Mouse (Mus musculus) spleen, adult 2 months (tissue): ENCODE data around the gene Ptpn12. TPM values are rescaled to one million over a fixed set of nuclear protein-coding genes. Genes with fewer than 3 reads are reported as not detected.

ENCODE experiments used
- DNase-seq, 2 experiments: peaks; one replicate each; pipeline versions ENCODE4 v3.0.0 to v3.0.0-alpha.2; 2012 to 2021; ENCODE audit warnings: low spot score in 2 of 2, low read depth in 1 of 2
- H3K27ac ChIP-seq: fragments of 200-500 bp; 2 replicates; pipeline ENCODE4 v1.5.1; 2012; ENCODE audit warnings: low read length, inconsistent platforms; ENCODE audit not compliant: insufficient read depth
- H3K27me3 ChIP-seq: fragments of 200-500 bp; 2 replicates; pipeline ENCODE4 v1.6.1; 2012; ENCODE audit warnings: mild to moderate bottlenecking, moderate library complexity, low read length, inconsistent platforms; ENCODE audit not compliant: control insufficient read depth, insufficient read depth
- H3K36me3 ChIP-seq: fragments of 200-500 bp; 2 replicates; pipeline ENCODE4 v1.6.1; 2012; ENCODE audit warnings: mild to moderate bottlenecking, low read length, inconsistent platforms; ENCODE audit not compliant: control insufficient read depth, insufficient read depth
- H3K4me1 ChIP-seq: fragments of 200-500 bp; 2 replicates; pipeline ENCODE4 v1.6.1; 2011; ENCODE audit warnings: inconsistent platforms; ENCODE audit not compliant: control insufficient read depth, insufficient read depth, insufficient read length
- H3K4me3 ChIP-seq: fragments of 200-500 bp; 2 replicates; pipeline ENCODE4 v1.5.1; 2011; ENCODE audit warnings: mild to moderate bottlenecking, inconsistent platforms; ENCODE audit not compliant: insufficient read depth, insufficient read length; ENCODE audit errors: extremely low read depth
- CTCF ChIP-seq: fragments of 200-500 bp; IDR thresholded peaks from 2 replicates; pipeline ENCODE4 v1.5.1; 2011; ENCODE audit warnings: mild to moderate bottlenecking, inconsistent platforms; ENCODE audit not compliant: insufficient read depth, insufficient read length, insufficient replicate concordance; ENCODE audit errors: extremely low read depth
- POLR2A ChIP-seq: fragments of 200-500 bp; IDR thresholded peaks from 2 replicates; pipeline ENCODE4 v1.6.1; 2011; ENCODE audit warnings: low read depth, low read length, inconsistent platforms
- WGBS: fragments of 180-500 bp; shearing (Covaris S2); methylation state at CpG from one replicate; pipeline ENCODE4 v1.1.7; 2018; 5-methylcytosine and 5-hydroxymethylcytosine counted together
- polyA plus RNA-seq: library from polyadenylated mRNA; depleted of rRNA; stranded (reverse); fragments of >200 nt; gene quantifications from 2 replicates; pipeline ENCODE4 v1.2.3, GENCODE M21; 2012

Gene Ptpn12
- polyA plus RNA-seq, 1 experiment: 23.2 TPM

GRCm38 (mm10) chr5:21053571-21054307, 2.0 kb downstream of the Ptpn12 start:
- no peak for TF ChIP-seq CTCF
- no peaks in the 10 kb centered on the region for H3K27me3 ChIP-seq
- WGBS: 54% methylated on average over 3 of the region's 3 CpGs
- H3K4me3 ChIP-seq: no peak overlapping the region; the same call in 1 of the 2 replicates
- peak overlapping the region; percentile 51; the same call in 1 of the 2 replicates for H3K27ac ChIP-seq
- DNase-seq: no peak
- H3K36me3 ChIP-seq: no peaks in the 10 kb centered on the region
- peaks cover 8% of the 10 kb centered on the region for H3K4me1 ChIP-seq

GRCm38 (mm10) chr5:21052521-21052920, 3.2 kb downstream of the Ptpn12 start:
- TF ChIP-seq CTCF: no peak
- TF ChIP-seq POLR2A: no peak
- Histone ChIP-seq H3K4me1 (peaks cover 8% of the 10 kb centered on the region), H3K36me3 (no peaks in the 10 kb centered on the region), H3K27me3 (no peaks in the 10 kb centered on the region), H3K27ac (no peak overlapping the region), H3K4me3 (no peak overlapping the region)
- DNase-seq: no peak
- WGBS: 100% methylated on average over 1 of the region's 1 CpGs

- no peaks in the 10 kb centered on the region for H3K27me3 ChIP-seq
- no peaks in the 10 kb centered on the region for H3K36me3 ChIP-seq
- H3K27ac ChIP-seq: no peak overlapping the region
- peaks cover 11% of the 10 kb centered on the region for H3K4me1 ChIP-seq
- no peak for DNase-seq
- TF ChIP-seq CTCF: no peak
- TF ChIP-seq POLR2A: no peak
- H3K4me3 ChIP-seq: no peak overlapping the region
- 64% methylated on average over 2 of the region's 2 CpGs for WGBS
Measured at GRCm38 (mm10) chr5:21050770-21051122, 5.0 kb downstream of the Ptpn12 start.

GRCm38 (mm10) chr5:21050061-21050769, 5.5 kb downstream of the Ptpn12 start:
- Histone ChIP-seq H3K4me1 (peaks cover 14% of the 10 kb centered on the region), H3K36me3 (no peaks in the 10 kb centered on the region), H3K27me3 (no peaks in the 10 kb centered on the region), H3K27ac (no peak overlapping the region), H3K4me3 (no peak overlapping the region)
- 68% methylated on average over 6 of the region's 6 CpGs for WGBS
- TF ChIP-seq POLR2A (no peak), CTCF (no peak)
- no peak for DNase-seq

- peaks cover 7% of the 10 kb centered on the region; the same call in 1 of the 2 replicates for H3K4me1 ChIP-seq
- no peaks in the 10 kb centered on the region for H3K27me3 ChIP-seq
- no peak overlapping the region for H3K27ac ChIP-seq
- no peak overlapping the region for H3K4me3 ChIP-seq
- WGBS: 88% methylated on average over 4 of the region's 4 CpGs
- DNase-seq: no peak
- no peak for TF ChIP-seq CTCF
- no peak for TF ChIP-seq POLR2A
- no peaks in the 10 kb centered on the region for H3K36me3 ChIP-seq
Measured at GRCm38 (mm10) chr5:21049006-21049405, 6.7 kb downstream of the Ptpn12 start.

GRCm38 (mm10) chr5:21047114-21047513, 8.6 kb downstream of the Ptpn12 start:
- no peak for DNase-seq
- H3K36me3 ChIP-seq: no peaks in the 10 kb centered on the region
- H3K27ac ChIP-seq: no peak overlapping the region
- no peaks in the 10 kb centered on the region for H3K27me3 ChIP-seq
- 83% methylated on average over 4 of the region's 4 CpGs for WGBS
- TF ChIP-seq POLR2A (no peak), CTCF (no peak)
- peaks cover 7% of the 10 kb centered on the region; the same call in 1 of the 2 replicates for H3K4me1 ChIP-seq
- no peak overlapping the region for H3K4me3 ChIP-seq
